Mouse (Mus musculus) bone marrow macrophage, adult 2 months (primary cell): ENCODE data around the gene Atraid. TPM values are rescaled to one million over a fixed set of nuclear protein-coding genes. Genes with fewer than 3 reads are reported as not detected.
A peak's percentile ranks its signal among the peaks of the same experiment; 100 is the strongest.

ENCODE experiments used
- H3K27ac ChIP-seq: 2 replicates; pipeline ENCODE4 v1.5.1; 2012; ENCODE audit warnings: low read depth, low read length; ENCODE audit not compliant: insufficient read depth
- H3K4me1 ChIP-seq: 2 replicates; pipeline ENCODE4 v1.6.1; 2012; ENCODE audit warnings: low read length; ENCODE audit not compliant: control insufficient read depth, insufficient read depth
- H3K4me3 ChIP-seq: 2 replicates; pipeline ENCODE4 v1.5.1; 2012; ENCODE audit warnings: mild to moderate bottlenecking, low read length, moderate library complexity; ENCODE audit not compliant: insufficient read depth
- CTCF ChIP-seq: IDR thresholded peaks from 2 replicates; pipeline ENCODE4 v1.5.1; 2012; ENCODE audit warnings: low read depth, mild to moderate bottlenecking, low read length, moderate library complexity
- POLR2A ChIP-seq: IDR thresholded peaks from 2 replicates; pipeline ENCODE4 v1.6.1; 2012; ENCODE audit warnings: mild to moderate bottlenecking, low read depth, low read length, borderline replicate concordance
- polyA plus RNA-seq: library from polyadenylated mRNA; stranded (reverse); fragments of >200 nt; gene quantifications from 2 replicates; pipeline ENCODE4 v1.2.4, GENCODE M21; 2012; ENCODE audit not compliant: missing spikeins, insufficient read depth, insufficient read length

Gene Atraid
- polyA plus RNA-seq, 1 experiment: 114 TPM

GRCm38 (mm10) chr5:31081386-31081785 lies 33.3 kb downstream of the Atraid start:
- no peak overlapping the region for H3K27ac ChIP-seq
- no peak overlapping the region for H3K4me3 ChIP-seq
- H3K4me1 ChIP-seq: peaks cover 1% of the 10 kb centered on the region; the same call in 1 of the 2 replicates
- TF ChIP-seq CTCF: peak; percentile 57; the same call in 1 of the 2 replicates
- no peak for TF ChIP-seq POLR2A

DNA sequence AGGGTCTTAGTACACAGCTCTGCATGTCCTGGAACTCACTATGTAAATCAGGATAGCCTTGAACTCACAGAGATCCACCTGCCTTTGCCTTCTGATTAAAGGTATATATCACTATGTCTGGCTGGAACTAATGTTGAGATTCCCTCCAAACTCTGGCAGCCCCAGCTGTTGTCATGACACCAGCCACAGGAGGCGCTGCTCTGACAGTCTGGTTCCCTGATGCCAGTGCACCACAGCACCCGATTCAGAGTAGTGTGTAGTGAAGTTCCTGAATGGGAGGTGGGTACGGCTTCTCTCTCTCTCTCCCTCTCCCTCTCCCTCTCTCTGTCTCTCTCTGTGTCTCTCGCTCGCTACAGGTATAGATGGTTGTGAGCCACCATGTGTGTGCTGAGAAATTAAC lies 34.2 kb downstream of the Atraid start:
- Histone ChIP-seq H3K4me1 (peaks cover 5% of the 10 kb centered on the region), H3K4me3 (no peak overlapping the region), H3K27ac (no peak overlapping the region)
- peak; percentile 49; the same call in 1 of the 2 replicates for TF ChIP-seq CTCF
- no peak for TF ChIP-seq POLR2A

- Histone ChIP-seq H3K4me3 (no peak overlapping the region), H3K4me1 (peaks cover 5% of the 10 kb centered on the region), H3K27ac (no peak overlapping the region)
- no peak for TF ChIP-seq POLR2A
- no peak for TF ChIP-seq CTCF
Observed at GRCm38 (mm10) chr5:31082935-31083625, 35.0 kb downstream of the Atraid start.

DNA sequence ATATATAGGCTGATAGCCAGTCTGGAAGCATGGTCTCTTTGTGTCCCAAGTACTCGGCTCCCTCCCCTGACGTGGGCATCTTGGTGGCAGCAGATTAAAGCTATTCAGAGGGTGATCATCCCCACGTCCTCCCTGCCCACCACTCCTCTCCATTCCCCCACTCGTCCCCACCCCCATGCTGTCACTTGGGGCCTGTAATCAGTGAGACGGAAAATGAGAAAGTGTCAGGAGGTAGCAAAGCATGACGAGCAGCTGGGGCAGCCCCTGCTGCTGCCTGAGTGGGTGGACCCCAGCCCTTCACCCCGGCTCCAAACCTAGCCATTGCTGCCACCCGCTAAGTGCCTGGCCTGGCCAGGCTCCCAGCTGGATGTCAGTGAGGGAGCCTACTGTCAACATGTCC lies 35.8 kb downstream of the Atraid start:
- Histone ChIP-seq H3K27ac (no peak overlapping the region), H3K4me3 (no peak overlapping the region), H3K4me1 (peaks cover 5% of the 10 kb centered on the region)
- no peak for TF ChIP-seq CTCF
- no peak for TF ChIP-seq POLR2A

DNA sequence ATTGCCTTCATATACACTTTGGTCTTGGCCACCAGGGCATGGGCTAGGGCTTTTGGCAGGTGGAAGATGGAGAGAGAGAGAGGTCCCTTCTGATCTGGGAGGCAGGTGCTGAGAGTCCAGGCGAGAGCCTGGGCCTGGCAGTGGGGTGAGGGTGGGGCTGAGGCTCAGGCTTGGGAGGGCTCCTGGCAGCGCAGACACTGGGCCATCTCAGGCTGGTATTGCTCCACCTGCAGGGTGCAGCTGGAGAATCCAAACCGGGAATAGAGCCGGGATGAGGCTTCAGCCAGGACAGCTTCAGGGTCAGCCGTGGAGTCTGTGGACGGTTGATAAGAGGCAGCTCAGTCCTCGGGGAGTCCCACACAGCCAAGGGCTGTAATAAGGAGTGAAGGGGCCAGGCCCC lies 38.5 kb downstream of the Atraid start:
- no peak overlapping the region for H3K4me3 ChIP-seq
- TF ChIP-seq POLR2A (no peak), CTCF (no peak)
- no peak overlapping the region for H3K27ac ChIP-seq
- H3K4me1 ChIP-seq: peaks cover 5% of the 10 kb centered on the region

GRCm38 (mm10) chr5:31087131-31087530 lies 39.0 kb downstream of the Atraid start:
- Histone ChIP-seq H3K27ac (no peak overlapping the region), H3K4me3 (no peak overlapping the region), H3K4me1 (peaks cover 5% of the 10 kb centered on the region)
- TF ChIP-seq CTCF (no peak), POLR2A (no peak)

DNA sequence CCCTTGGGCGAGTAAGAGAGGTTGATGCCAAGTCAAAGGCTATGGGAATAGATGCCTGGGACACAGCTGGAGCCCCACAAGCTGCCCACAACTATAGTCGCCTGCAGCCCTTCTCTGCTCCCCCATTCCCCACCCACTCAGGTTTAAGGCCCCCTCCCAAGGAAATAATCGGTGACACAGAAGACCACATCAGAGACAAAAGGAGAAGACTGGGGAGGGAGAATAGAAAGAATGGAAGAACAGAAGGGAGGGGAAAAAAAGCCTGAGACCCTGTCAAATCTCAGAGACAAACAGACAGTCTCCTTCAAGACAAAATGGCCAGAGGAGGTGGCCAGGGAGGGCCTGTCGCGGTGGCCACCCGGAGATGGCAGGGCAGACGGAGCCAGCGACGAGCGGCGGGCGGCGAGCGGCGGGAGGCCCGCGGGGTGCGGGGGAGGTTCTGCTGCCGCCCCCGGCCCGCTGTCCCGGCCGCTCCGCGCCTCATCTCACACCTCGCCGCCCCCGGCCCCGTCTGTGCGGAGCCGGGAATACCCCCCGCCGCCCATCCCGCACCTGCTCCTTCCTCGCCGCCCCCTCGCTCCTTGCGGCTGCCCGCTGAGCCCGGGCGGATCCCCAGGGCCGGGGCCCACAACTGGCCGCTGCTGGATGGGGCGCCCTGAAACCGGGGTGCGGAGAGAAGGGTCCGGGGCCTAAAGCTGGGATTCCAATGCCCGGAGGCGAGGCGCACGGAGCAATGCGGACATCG lies 44.3 kb downstream of the Atraid start:
- H3K27ac ChIP-seq: no peak overlapping the region
- peaks cover 2% of the 10 kb centered on the region; the same call in 1 of the 2 replicates for H3K4me1 ChIP-seq
- TF ChIP-seq CTCF (no peak), POLR2A (no peak)
- no peak overlapping the region for H3K4me3 ChIP-seq

GRCm38 (mm10) chr5:31093151-31094041 lies 45.3 kb downstream of the Atraid start:
- Histone ChIP-seq H3K4me1 (peaks cover 2% of the 10 kb centered on the region; the same call in 1 of the 2 replicates), H3K4me3 (no peak overlapping the region), H3K27ac (no peak overlapping the region)
- TF ChIP-seq CTCF: no peak
- no peak for TF ChIP-seq POLR2A

DNA sequence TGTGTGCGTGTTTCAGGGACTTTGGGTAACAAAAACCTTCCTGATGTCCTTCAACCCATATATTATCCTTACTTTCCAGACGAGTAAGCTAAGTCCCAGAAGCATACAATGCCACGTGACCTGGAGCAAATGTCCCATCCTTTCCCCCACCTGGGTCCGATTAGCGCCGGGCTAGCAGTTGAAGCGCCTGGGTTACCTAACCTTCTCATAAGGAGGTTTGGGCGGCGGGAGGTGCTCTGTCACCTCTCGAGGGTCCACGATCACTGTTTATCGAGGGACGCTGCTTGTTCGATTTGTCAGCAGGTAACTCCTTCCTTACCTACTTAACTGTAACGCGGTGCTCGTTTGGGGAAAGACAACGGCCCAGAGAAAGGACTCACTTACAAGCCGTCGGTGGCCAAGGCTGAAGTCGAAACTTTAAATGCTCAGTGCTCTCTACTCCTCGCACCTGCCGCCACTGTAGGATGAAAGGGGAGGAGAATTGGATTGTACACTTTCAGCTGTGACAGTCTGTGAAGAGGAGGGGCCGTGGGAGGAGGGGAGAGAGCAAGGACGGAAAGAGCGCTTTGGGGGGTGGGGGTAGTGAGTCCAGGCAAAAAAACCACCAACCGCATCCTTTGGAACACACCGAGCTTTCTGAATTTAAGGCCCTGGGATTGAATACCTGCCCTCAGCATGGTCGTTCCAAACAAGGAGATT lies 46.1 kb downstream of the Atraid start:
- Histone ChIP-seq H3K27ac (no peak overlapping the region), H3K4me3 (peak overlapping the region; percentile 33), H3K4me1 (peaks cover 2% of the 10 kb centered on the region; the same call in 1 of the 2 replicates)
- no peak for TF ChIP-seq POLR2A
- no peak for TF ChIP-seq CTCF
